Mouse (Mus musculus) adipocyte (in vitro differentiated cells): Measurements from ENCODE around the gene Cops7b.

Experiments
- DNase-seq: peaks from one replicate; pipeline ENCODE4 v3.0.0-alpha.2; 2016; ENCODE audit warnings: low spot score

Cops7b gene

DNA sequence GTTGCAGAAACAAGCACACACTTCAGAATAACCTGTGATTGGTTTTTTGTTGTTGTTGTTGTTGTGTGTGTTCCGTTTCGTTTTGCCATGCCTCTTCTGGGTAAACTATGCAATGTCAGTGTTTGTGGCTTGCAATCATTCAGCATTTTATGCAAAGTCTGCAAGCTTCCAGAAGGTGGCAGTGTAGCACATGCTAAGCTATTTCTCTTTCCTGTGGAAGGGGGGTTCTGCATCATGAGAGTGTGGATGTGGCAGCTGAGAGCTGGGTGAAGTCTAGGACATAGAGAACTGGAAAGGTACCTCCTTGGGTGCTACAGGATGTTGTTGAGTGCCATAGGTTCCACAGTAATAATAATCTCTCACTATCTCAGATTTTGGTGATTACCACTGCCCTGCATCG is 15.8 kb downstream of the Cops7b start:
- DNase-seq, result peak; percentile 42

DNA sequence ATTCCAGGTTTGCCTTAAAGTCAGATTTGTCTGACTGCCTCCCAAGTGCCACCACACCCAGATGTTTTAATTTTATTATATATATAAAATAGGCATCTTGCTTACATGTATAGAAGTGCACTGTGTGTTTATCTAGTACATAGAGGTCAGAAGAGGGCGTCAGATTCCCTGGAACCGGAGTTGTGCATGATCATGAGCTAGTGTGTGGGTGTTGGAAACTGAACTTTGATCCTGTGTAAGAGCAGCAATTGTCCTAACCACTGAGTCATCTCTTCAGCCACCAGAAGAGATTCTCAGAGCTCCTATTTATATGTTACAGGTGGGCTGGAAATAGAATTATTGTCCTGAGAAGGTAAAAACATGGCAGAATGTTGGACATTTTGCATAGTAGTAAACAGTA is 17.4 kb downstream of the Cops7b start:
- DNase-seq, result no peak

DNA sequence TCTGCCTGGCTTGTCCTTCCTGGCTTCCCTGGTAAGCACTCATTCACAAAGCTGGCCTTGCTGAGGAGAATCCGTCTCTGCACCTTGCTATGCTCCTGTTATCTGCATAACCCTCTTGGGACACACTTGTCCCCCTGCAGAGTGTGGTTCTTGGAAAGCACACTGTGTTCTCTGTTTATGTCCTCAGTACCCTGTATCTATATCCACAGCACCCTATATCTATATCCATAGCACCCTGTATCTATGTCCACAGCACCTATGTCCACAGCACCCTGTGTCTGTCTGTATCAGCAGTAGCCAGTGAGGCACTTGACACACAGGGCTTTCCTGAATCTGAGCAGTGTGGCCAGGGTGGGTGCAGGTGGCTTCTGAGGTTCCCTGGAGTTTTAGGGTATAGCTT is 28.2 kb downstream of the Cops7b start:
- no peak for DNase-seq

DNA sequence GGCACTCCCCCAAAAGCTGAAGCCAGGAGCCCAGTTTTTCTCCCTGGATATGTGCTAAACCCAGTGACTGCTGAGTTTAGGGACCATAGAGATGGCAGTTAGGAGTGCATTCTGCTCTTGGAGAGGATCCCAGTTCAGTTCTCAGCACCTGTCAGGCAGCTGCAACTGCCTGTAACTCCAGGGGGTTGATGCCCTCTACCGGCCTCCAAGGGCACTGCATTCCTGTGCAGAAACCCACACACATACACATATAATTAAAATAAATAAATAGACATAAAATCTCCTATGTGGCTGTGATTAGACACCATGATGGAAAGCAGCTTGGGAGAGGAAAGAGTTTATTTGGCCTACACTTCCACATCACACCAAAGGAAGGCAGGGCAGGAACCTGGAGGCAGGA is 29.4 kb downstream of the Cops7b start:
- DNase-seq, result no peak

DNA sequence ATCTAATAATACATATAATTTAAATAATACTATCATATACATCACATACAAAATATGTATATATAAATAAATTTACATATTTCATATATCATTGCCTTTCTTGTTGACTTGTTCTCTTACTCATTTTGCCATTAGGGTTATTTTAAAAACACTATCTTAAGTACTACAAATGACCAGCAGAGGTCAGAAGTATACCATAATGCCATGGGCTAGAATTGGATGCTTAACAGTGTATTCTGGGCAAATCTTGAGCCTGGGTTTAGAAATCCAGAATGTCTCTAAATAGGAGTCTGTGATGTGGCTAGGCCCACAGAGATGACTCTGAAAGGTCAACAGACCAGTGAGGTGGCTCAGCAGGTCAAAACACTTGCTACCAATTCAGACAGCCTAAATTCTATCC is 31.6 kb downstream of the Cops7b start:
- DNase-seq, result peak; percentile 57

DNA sequence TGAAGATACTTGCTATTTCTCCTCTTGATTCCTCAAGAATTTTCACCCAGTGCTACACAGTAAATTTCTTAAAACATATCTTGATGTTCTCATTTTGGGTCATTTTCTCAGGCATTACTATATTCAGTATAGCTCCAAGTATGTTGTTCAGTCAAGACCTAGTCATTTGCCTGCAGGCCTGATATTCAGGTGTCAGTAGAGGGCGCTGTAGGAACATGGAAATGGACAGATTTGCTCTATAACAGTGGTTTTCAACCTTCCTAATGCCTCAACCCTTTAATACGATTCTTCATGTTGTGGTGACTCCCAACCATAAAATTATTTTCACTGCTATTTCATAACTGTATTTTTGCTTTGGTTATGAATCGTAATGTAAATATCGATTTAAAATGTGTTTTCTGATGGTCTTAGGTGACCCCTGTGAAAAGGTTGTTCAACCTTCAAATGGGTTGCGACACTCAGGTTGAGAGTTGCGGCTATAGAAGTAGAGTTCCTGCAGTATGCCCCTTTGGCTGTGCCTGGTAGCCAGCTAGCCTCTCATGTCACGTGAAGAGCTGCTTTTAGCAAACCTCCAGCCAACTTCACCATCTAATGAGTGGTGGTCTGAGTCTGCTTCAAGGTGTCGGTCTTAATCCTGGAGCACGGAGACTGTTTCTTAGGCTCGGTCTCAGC is 35.9 kb downstream of the Cops7b start:
- peak; percentile 87 for DNase-seq

DNA sequence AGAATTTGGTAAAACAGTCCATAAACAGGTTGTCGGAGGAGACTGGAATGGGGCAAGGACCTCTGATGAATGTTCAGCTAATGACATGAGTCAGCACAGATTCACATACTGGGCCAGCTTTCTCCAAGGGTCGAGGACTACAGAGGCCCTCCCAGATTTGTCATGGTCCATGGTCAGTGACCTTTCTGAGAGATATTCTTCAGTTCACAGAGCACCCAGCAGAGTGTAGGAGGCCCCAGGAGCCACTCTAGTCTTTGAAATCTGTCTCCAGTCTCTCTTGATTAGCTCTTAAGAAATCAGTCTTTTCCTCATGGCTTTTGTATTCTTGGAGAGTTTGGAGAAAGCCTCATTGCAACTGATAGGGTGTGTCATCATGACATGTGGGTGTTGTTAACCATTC is 39.6 kb downstream of the Cops7b start:
- DNase-seq, result no peak

DNA sequence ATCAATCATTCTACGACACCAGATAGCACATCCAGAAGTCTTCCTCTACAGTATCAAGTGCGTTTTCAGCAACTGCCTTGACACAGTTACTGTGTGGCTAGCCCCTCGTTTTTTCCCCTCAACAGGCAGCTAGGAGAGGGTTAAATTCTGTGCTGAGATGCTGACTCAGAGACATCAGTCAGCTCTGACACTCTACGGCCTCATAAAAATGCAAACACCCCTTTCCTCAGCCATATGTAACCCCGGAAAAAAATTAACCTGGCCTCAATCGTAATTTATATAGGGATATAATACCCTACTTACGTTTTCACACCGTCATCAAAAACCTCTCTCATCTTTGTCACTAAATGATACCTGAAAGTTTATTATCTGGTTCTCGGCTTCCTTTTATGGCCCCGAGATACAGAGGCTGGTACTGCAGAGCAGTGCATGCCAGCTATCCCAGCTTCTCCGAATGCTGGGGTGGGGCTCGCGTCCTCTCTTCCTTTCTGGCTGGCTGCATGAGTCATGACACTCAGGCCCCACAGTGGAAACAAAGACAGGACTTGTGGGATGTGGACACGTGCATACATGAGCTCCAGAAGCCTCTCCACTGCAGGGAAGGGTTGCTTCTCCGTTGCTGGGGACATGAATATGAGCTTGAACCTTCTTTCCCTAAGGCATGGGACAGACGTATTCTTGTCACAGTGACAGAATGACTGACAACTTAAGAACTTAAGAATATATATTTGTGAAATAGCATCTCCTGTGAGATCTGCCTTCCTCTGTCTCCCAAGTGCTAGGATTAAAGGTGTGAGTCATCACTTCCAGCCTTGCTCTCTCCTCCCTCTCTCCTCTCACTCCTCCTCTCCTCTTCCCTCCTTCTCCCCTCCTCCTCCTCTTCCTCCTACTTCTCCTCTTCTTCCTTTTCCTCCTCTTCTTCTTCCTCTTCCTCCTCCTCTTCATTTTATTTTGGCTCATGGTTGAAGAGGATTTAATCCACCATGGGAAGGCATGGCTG is 40.6 kb downstream of the Cops7b start:
- no peak for DNase-seq

DNA sequence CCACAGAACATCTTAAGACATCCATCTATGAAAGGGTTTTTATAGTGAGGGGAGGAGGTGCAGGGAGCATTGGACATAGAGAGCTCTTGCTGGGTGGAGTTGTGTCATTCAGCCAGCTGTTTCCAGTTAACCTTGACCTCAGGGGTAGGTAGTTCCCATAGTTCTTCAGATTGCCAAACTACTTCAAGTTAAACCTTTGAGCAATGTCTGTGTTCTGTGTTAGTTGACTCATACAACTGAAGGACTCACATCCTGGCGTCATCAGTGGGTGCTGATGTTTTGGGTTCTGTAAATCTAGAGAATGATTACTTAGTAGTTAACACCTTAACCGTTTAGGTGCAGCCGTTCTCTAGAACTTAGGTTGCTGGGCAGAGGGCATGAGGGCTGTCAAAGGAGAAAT is 45.6 kb downstream of the Cops7b start:
- DNase-seq, result no peak

DNA sequence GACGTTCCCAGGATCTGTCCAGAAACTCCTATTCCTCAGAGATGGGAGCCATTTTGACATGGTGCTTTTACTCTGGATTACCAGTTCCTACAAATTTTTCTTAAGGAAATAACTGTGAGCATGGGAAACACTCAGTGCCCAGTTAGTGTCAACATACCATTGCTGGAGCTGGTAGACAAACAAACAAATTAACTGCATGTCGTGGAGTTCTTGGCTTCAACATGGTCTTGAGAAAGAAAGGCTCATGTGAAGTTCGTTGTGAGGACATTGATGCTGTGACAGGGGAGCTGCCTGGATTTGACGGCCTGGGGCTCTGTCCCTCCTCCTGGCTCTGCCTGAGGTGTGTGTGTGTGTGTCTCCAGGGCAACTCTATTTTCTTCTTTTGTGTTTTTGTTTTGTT is 47.2 kb downstream of the Cops7b start:
- peak; percentile 84 for DNase-seq

DNA sequence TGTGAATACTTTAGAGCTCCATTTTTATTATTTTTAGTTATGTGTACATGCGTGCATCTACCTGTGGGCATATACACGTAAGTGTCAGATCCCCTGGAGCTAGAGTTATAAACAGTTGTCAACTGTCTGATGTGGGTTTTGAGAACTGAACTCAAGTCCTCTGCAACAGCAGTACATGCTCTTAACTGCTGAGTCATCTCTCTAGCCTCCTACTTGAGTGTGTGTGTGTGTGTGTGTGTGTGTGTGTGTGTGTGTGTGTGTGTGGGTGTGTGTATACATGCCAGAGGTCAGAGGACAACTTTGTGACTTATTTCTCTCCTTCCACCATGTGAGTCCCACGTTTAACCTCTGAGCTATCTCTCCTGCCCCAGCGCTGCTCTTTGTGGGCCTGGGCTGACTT is 47.8 kb downstream of the Cops7b start:
- DNase-seq, result no peak

DNA sequence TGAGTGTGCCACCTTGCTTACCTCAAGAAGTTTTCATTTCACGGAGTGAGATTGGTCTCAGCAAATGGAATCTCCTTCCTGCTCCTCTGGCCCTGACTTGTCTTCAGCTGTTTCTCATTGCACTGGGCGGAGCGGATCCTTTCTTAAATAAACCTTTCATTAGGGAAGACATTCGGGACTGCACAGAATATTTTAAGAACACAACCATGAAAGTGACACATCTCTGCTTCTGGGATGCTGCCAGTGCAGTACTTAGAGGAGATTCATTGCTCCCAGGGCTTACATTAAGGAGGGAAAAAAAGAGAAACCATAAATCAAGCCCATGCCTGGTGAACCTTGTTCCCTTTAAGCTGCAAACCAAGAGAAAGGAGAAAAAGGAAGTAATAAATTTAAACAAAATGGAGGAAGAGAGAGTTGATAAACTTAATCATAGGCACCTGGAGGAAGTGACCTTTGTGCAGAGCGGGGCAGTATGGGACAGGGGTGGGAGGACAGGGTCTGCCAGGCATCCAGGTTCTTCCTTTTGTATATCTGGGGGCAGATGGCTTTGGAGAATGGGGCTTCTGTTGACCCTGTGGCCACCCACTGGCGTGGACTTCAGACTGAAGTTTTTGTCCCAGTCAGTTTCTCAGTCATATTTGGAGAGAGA is 50.2 kb downstream of the Cops7b start:
- no peak for DNase-seq

DNA sequence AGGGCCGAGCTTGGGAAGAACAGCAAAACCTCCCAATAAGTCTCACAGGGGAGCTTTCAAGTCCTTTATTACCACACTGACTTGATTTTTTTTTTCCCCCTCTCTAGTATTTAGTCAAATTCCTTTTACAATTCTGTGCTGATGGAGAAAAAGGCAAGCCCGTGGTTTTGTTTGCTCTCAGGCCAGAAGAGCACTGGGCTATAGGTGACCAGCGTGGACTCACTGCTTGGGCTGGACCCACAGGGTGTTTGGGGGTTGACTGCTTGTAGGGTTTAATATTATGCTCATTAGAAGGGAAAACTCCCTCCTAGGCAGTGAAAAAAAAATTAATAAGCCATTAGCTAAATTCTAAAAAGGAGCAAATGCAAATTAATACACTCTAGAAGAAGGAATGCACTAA is 50.7 kb downstream of the Cops7b start:
- DNase-seq, result no peak

DNA sequence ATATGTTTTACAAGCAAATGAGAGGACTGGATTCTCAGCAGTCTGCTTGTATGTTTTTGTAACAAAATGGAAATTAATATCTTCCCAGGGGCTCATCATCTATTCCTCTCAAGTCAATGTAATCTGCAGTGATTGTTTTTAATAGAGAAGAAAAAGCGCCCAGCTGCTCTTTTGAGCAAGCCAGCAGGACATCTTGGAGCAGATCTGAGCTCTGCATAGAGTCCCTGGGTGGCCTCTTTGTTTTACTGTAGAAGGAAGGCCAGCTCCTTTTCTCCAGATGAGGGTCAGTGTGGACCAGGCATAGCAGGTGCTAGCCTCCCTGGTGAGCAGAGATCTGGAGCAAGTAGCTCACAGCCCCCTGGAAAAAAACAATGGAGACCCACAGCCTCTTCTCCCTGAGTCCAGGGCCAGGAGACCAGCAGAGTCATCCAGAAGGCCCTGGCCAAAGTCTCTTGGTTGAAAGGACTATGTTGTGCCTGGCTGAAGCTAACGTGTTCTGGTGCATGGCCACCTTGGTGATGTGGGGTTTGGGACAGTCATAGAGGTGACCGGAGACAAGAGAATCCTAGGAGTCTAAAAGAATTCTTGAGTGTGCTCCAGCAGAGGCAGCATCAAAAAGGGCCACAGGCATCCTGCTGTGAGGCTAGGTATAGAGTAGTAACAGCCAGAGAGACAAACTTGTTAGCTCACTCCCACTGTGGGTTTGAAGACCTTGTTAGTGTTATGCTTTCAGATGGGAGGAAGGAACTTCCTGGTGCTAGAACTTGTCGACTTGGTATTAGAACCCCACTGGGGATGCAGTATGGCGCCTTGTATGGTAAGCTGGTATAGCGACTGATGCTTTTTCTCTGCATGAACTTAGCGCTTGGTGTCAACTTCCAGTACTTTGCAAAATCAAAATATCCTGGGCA is 51.4 kb downstream of the Cops7b start:
- DNase-seq, result no peak

DNA sequence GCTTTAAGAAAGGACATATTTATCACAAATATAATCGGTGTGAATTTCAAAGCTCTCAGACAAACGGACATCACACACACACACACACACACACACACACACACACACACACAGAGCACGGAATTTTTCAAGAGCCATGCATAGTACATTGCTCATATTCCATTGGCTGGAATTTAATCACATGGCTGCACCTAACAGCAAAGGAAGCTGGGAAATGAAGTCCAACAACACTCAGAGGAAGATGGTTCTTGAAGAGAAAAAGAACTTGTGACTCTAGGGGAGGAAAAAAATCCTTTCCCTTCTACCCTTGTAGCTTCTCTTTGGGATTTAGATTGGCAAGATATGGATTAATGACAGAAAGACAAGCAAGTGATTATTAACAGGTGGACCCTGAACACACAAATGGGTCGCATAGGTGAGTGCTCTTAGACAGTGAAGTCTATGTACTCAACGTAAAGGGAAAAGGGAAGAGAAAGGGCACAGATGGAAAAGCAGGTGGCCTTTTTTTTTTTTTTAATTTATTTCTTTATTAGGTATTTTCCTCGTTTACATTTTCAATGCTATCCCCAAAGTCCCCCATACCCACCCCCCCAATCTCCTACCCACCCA is 52.2 kb downstream of the Cops7b start:
- no peak for DNase-seq

DNA sequence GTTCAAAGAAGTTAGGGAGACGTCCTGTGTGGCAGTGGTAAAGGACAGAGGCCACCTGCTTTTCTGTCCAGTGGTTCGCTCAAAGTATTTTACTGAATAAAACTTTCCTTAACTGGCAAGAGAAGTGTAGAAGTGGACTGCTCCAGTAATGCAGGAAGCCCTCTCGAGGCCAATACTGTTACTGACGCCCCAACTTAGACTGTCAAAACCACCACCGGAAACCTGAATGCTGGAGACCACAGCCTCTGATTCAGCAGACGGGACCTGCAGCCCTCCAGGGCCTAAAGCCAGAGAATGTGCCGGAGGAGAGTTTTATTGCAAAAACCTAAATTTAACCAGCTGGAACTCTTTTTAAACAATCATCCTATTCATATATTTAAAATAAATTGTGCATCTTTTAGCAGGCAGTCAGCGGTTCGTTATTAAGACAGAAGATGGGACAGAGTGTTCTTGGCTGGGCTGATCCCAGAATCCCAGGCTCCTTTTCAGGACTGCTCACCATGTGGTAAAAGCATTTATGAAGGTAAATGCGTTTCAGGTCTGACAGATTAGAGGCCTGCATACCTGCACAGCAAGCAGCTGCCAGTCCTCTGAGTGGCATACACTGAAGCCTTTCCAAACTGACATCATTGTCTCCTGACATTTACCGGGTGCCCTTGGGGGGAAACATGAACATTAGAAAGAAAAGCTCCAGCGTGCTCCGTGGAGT is 60.6 kb downstream of the Cops7b start:
- no peak for DNase-seq

DNA sequence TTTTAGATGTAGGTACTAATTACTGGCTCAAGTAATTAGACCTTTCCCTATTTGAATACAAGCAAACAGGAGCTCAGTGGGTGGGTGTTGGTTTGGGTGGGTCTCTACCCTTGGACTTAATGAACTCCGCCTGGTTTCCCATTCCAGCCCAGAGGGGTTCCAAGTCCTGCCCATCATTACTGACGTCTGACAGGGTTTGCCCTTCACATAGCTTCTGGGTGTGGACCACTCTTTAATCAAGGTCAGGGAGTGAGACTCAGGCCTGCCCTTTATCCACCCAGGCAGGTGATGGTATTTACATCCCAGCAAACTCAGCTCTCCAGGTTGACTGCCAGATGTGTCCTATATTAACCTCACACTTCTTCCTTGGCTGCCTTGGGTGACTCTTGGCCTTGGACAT is 64.8 kb downstream of the Cops7b start:
- no peak for DNase-seq

DNA sequence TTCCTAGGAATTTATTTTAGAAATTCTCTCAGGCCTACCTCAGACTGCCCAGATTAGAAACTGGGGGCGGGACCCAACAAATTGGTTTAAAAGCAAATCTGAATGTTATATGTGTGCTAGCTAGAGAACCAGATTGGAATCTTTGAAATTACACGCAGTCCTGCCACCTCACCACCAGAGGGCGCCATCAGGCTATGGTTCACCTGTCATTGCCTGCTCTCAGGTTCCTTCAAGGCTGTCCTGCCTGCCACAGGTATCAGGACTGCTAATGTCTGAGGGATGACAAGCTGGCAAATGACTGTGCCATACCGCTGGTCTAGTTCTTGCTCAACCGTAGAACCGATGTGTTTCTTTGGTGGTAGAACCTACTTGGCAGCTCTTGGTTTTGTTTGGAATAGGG is 67.6 kb downstream of the Cops7b start:
- peak; percentile 71 for DNase-seq

DNA sequence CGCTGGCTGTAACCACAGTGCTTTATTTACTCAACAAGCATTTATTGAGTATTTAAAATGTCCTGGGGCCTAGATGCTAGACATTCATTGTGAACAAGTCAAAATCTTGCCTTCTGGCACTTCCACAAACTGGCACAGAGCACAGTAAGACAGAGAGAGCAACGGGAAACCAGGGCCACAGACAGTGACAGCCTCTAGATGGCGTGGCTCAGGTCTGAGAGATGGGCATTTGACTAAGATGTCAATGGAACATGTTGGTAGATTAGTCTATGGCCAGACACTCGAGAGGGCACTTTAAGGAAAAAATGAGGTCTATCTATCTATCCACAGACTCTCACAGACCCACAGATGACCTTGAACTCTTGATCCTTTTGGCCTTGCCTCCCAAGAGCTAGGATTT is 70.0 kb downstream of the Cops7b start:
- peak; percentile 28 for DNase-seq

DNA sequence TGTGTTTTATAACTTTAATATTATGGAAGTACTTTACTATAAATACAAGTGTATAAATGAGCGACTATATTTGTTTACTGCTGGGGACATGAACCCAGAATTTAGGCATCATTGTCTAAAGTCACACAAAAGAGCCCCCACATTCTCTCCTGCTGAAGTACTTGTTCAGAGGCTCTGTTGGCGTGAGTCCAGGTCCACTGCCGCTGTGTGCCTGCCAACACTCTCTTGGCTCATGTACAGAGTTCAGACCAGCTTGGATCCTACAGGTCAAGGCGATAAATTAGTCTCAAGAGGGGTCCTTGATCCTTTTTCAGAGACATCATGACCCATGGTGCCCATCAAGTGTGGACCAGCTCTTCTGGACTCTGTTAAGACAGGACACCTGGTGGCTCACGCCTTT is 74.4 kb downstream of the Cops7b start:
- DNase-seq, result peak; percentile 28
